Mouse (Mus musculus) liver, embryonic 16.5 days (tissue): ENCODE data around the gene Pbx1. TPM values are rescaled to one million over a fixed set of nuclear protein-coding genes. Genes with fewer than 3 reads are reported as not detected.

Experiments
- ATAC-seq: fragments of 200-750 bp; cut with Nextera tagmentation; 2 replicates; pipeline ENCODE4 v1.8.0; 2017; ENCODE audit warnings: low read depth, mild to moderate bottlenecking, moderate number of reproducible peaks, moderate library complexity
- H3K27ac ChIP-seq: fragments of 300-500 bp; sonication (generic); 2 replicates; pipeline ENCODE4 v1.5.1; 2014; ENCODE audit warnings: mild to moderate bottlenecking, low read length
- H3K27me3 ChIP-seq: fragments of 300-500 bp; sonication (generic); 2 replicates; pipeline ENCODE4 v1.6.1; 2014; ENCODE audit warnings: low read depth, low read length, mixed read lengths; ENCODE audit not compliant: control insufficient read depth, insufficient read depth
- H3K36me3 ChIP-seq: fragments of 300-500 bp; sonication (generic); 2 replicates; pipeline ENCODE4 v1.6.1; 2014; ENCODE audit warnings: mild to moderate bottlenecking; ENCODE audit not compliant: control insufficient read depth, insufficient read depth
- H3K4me1 ChIP-seq: fragments of 300-500 bp; sonication (generic); 2 replicates; pipeline ENCODE4 v1.6.1; 2014; ENCODE audit warnings: low read depth, low read length, mixed read lengths; ENCODE audit not compliant: control insufficient read depth
- H3K4me2 ChIP-seq: fragments of 300-500 bp; sonication (generic); 2 replicates; pipeline ENCODE4 v1.6.1; 2014; ENCODE audit warnings: low read depth, low read length, mixed read lengths
- H3K4me3 ChIP-seq: fragments of 300-500 bp; sonication (generic); 2 replicates; pipeline ENCODE4 v1.5.1; 2014; ENCODE audit warnings: low read depth, mild to moderate bottlenecking, low read length
- H3K9ac ChIP-seq: fragments of 300-500 bp; sonication (generic); 2 replicates; pipeline ENCODE4 v1.6.1; 2014; ENCODE audit warnings: low read depth, low read length
- H3K9me3 ChIP-seq: fragments of 300-500 bp; sonication (generic); replicated peaks from 2 replicates; pipeline ENCODE4 v1.6.1; 2016; ENCODE audit warnings: low read length; ENCODE audit not compliant: control insufficient read depth
- WGBS: fragments of 180-500 bp; shearing (Covaris S2); extraction: QIAGEN DNeasy Blood & Tissue Kit; methylation state at CpG from one replicate; pipeline ENCODE4 v1.1.7; 2014; ENCODE audit not compliant: insufficient replicate concordance; 5-methylcytosine and 5-hydroxymethylcytosine counted together
- polyA plus RNA-seq: library from polyadenylated mRNA; unstranded; fragments of >200 nt; fragmentation: Nextera tagmentation; extraction: Ambion mirVana; gene quantifications from 2 replicates; pipeline ENCODE4 v1.2.1, GENCODE M21; 2015

Gene Pbx1
- polyA plus RNA-seq, 1 experiment from 2014 or later = 2.1 TPM

DNA sequence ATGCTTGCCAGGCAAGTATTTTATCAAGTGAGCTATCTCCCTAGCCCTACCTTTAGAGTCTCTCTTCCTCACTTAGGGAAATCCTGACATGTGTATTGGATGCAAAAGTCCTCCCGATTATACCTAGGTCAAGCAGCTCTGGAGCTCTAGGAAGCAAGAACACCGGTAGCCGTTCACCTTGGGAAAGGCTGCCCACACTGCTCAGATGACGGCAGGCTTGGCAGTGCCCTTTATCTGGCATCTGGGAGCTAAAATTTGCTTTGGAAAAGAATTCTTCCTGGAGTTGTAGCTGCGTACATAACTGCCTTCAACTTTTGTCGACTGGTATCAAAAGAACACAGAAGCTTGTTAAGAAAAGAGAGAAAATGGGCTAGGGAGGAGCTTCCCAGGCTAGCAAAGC, 37.5 kb downstream of the Pbx1 start:
- Histone ChIP-seq H3K4me1 (no peaks in the 10 kb centered on the region), H3K9ac (no peak overlapping the region), H3K4me3 (no peak overlapping the region), H3K27ac (no peak overlapping the region), H3K27me3 (no peaks in the 10 kb centered on the region), H3K4me2 (no peak overlapping the region), H3K36me3 (no peaks in the 10 kb centered on the region), H3K9me3 (no peaks in the 10 kb centered on the region)
- no peak for ATAC-seq
- 66% methylated on average over 6 of the region's 6 CpGs for WGBS

DNA sequence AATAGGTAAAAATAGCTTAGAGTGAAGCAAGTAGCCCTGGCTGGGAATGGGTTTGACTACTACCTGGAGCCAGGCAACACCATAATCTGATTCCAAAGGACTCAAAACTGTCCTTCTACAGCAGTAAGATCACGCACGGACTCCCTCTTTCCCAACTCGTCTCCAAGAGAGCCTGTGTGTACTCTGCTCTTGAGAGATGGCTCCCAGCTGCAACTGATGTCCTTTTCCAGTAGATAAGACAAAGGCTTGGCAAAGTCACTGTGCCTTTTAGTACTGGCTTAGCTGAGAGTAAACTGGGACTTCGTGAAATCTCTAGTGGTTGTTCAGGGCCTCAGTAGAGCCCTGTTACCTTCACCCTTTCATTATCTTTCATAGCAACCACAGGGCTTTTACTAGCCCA, 38.6 kb downstream of the Pbx1 start:
- Histone ChIP-seq H3K4me2 (no peak overlapping the region), H3K4me1 (no peaks in the 10 kb centered on the region), H3K27me3 (no peaks in the 10 kb centered on the region), H3K9ac (no peak overlapping the region), H3K9me3 (no peaks in the 10 kb centered on the region), H3K4me3 (no peak overlapping the region), H3K27ac (no peak overlapping the region), H3K36me3 (no peaks in the 10 kb centered on the region)
- WGBS = 47% methylated on average over 4 of the region's 4 CpGs
- ATAC-seq = no peak

GRCm38 (mm10) chr1:168392500-168392853, 39.6 kb downstream of the Pbx1 start:
- Histone ChIP-seq H3K4me1 (no peaks in the 10 kb centered on the region), H3K9ac (no peak overlapping the region), H3K4me2 (no peak overlapping the region), H3K36me3 (no peaks in the 10 kb centered on the region), H3K27me3 (no peaks in the 10 kb centered on the region), H3K9me3 (no peaks in the 10 kb centered on the region), H3K4me3 (no peak overlapping the region), H3K27ac (no peak overlapping the region)
- ATAC-seq = no peak
- 64% methylated on average over 5 of the region's 5 CpGs for WGBS

- no peaks in the 10 kb centered on the region for H3K9me3 ChIP-seq
- no peak for ATAC-seq
- no peaks in the 10 kb centered on the region for H3K27me3 ChIP-seq
- no peak overlapping the region for H3K27ac ChIP-seq
- H3K36me3 ChIP-seq = no peaks in the 10 kb centered on the region
- H3K9ac ChIP-seq = no peak overlapping the region
- no peak overlapping the region for H3K4me3 ChIP-seq
- no peaks in the 10 kb centered on the region for H3K4me1 ChIP-seq
- WGBS = 62% methylated on average over 20 of the region's 20 CpGs
- no peak overlapping the region for H3K4me2 ChIP-seq
Observed at GRCm38 (mm10) chr1:168391617-168392499, 40.2 kb downstream of the Pbx1 start.

- no peak overlapping the region for H3K27ac ChIP-seq
- H3K4me1 ChIP-seq = no peaks in the 10 kb centered on the region
- no peak overlapping the region for H3K4me3 ChIP-seq
- no peaks in the 10 kb centered on the region for H3K36me3 ChIP-seq
- H3K4me2 ChIP-seq = no peak overlapping the region
- no peak for ATAC-seq
- no peak overlapping the region for H3K9ac ChIP-seq
- H3K9me3 ChIP-seq = no peaks in the 10 kb centered on the region
- no peaks in the 10 kb centered on the region for H3K27me3 ChIP-seq
Observed at GRCm38 (mm10) chr1:168390748-168391147, 41.3 kb downstream of the Pbx1 start.

DNA sequence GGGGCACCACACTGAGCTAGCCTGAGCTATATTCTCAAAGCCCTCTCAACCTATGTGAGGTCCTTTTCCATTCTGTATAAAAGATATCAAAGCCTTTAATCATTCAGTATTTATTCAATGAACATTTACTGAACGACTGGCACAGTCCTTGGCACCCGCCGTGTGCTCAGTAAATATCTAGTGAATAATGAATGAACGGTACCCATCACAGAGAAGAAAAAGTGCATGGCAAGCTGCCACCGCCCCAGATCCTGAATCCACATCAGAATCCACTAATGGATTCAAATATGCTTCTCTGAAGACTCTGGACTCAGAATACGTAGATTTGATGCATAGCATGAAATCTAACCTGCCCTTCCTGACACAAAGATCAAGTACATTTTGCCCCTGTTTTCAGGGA, 45.9 kb downstream of the Pbx1 start:
- no peak for ATAC-seq
- no peak overlapping the region for H3K27ac ChIP-seq

DNA sequence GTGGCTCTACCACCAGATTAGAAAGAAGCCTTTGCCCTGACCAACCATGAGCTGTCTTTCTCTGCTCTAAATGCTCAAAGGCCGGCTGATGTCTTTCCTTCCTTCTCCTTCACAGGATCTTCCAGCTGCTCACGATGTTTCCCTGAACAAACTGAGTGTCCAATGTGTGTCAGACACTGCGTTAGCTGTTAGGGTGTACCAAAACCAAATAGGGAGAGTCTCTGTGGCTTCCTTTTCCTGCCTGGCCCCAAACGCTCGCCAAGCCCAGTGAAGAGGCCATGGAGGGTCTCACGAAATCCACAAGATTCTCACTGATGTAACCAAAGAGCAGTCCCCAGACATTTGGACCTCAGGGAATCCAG, 47.5 kb downstream of the Pbx1 start:
- Histone ChIP-seq H3K27me3 (no peaks in the 10 kb centered on the region), H3K9ac (no peak overlapping the region), H3K9me3 (no peaks in the 10 kb centered on the region), H3K4me1 (no peaks in the 10 kb centered on the region), H3K4me2 (no peak overlapping the region), H3K36me3 (no peaks in the 10 kb centered on the region), H3K4me3 (no peak overlapping the region), H3K27ac (no peak overlapping the region)
- WGBS = 19% methylated on average over 6 of the region's 6 CpGs
- ATAC-seq = no peak

More for the DNA sequence above, 45.9 kb downstream of the Pbx1 start:
- Histone ChIP-seq H3K4me3 (no peak overlapping the region), H3K4me2 (no peak overlapping the region), H3K9me3 (no peaks in the 10 kb centered on the region), H3K9ac (no peak overlapping the region), H3K27me3 (no peaks in the 10 kb centered on the region), H3K36me3 (no peaks in the 10 kb centered on the region), H3K4me1 (no peaks in the 10 kb centered on the region)
- 66% methylated on average over 6 of the region's 6 CpGs for WGBS

DNA sequence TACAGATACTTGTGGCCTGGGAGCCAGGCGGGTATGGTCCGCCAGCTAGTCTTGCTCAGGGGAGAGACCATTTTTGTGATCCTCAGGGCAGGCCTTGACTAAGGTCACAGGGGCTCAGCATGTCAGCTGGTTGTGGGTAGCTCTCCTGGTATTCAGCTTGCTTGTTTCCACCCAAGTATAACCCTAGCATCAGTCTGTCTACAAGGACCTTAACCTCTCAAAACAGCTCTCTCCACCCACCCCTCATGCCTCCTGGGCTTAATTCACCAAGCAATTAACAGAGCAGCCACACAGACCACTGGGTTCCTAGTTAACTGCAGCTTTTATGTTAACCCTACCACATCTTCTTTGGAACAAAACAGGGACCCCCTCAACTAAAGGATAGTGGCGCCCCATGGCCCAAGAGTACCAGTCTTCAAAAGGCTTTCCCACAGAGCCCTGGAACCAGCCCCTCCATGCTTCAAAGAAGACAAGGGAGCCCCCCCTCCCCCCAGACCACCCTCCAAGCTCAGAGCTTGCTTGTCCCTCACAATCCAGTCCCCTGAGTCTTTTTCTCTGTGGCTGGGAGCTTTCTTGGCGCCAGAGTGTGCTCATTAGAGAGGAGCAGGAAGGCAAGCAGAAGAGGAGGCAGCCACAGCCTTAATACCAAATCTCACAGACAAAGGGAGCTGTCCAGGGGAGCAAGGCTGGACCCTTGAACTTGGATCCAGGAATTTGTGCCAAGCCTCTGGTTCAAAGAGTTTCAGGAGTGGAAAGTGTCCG, 48.1 kb downstream of the Pbx1 start:
- no peaks in the 10 kb centered on the region for H3K9me3 ChIP-seq
- no peaks in the 10 kb centered on the region for H3K4me1 ChIP-seq
- H3K27ac ChIP-seq = no peak overlapping the region
- H3K4me2 ChIP-seq = no peak overlapping the region
- H3K9ac ChIP-seq = no peak overlapping the region
- no peaks in the 10 kb centered on the region for H3K36me3 ChIP-seq
- no peak overlapping the region for H3K4me3 ChIP-seq
- WGBS = 58% methylated on average over 5 of the region's 5 CpGs
- no peak for ATAC-seq
- H3K27me3 ChIP-seq = no peaks in the 10 kb centered on the region

DNA sequence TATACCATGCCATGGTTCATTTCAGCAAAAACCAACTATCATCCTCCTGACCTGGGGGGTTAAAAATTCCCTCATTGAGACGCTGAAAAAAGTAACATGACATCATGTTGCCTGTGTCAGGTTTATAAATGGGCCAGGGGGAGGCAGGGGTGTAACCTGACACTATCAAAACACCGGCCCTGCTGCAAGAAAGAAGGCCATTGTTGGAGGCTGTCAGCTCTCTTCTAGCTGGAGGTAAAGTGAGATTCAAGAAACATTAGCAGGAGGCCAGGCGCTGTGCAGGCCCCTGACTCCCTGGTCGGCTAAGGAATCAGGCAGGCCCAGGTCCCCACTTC, 49.3 kb downstream of the Pbx1 start:
- Histone ChIP-seq H3K9ac (no peak overlapping the region), H3K27ac (no peak overlapping the region), H3K4me3 (no peak overlapping the region), H3K4me2 (no peak overlapping the region), H3K4me1 (no peaks in the 10 kb centered on the region), H3K9me3 (no peaks in the 10 kb centered on the region), H3K36me3 (no peaks in the 10 kb centered on the region), H3K27me3 (no peaks in the 10 kb centered on the region)
- WGBS = 40% methylated on average over 4 of the region's 4 CpGs
- no peak for ATAC-seq
